8 mouse cellular contexts compared by ENCODE assay signal in the genomic region with DNA sequence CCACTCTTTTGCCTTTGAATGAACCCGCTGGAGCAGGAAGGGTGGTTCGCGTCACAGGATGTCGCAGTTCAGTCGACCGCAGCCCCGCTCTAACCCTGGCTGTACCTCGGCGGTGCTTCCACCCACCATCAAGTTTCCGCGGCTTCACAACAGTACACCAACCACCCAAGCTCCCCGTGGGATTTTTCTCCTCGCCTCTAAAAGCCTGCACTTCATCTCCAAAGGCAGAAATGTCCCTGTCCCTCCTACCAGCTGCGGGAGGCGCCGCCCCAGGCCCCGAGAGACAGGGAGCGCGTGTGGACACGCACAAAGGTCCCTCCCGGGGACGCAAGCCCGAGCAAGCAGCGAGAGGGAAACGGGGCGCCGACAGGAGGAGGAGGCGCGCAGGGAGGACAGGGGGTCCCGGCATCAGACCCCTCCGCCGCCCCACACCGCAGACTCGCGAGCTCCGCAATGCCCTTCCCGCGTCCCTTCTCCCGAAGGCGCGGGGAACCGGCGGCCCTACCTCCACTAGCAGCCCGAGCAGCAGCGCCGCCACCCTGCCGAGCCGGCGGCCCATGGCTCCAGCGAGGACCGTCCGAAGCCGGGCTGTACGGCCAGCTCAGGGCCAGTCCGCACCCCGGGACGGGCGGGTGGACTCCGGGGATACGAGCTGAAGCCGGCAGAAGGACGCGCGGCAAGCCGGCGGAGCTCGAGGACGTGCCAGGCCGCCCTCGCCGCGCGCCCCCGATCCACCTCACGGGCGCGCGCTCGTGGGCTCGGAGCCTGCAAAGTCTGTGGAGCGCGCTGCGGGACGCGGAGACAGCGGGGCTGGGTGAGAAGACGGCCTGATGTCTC. TPM values are rescaled to one million over a fixed set of nuclear protein-coding genes. Genes with fewer than 3 reads are reported as not detected.
DNase-seq lines count a peak whose midpoint lies in the region; ATAC-seq and TF ChIP-seq lines count a peak whose summit lies in the region.

A gene (minus strand): TSS at position 738 of the 837 bp plus-strand sequence.

- peak within 1 kb of the TSS; percentile 84 for H3K4me2 ChIP-seq in heart, embryonic 13.5 days
- peak within 1 kb of the TSS; percentile 73 for H3K4me2 ChIP-seq in liver, embryonic 12.5 days

- under 1% methylated on average over 84 of the region's 87 CpGs for WGBS in heart, embryonic 13.5 days
- WGBS in liver, embryonic 12.5 days (ENCODE audit: insufficient replicate concordance), result under 1% methylated on average over 86 of the region's 87 CpGs

- H3K9me3 ChIP-seq in heart, embryonic 13.5 days, result no peaks in the 10 kb centered on the region
- no peaks in the 10 kb centered on the region for H3K9me3 ChIP-seq in liver, embryonic 12.5 days (replicated peaks)

- H3K79me2 ChIP-seq in C2C12 (ENCODE audit: control insufficient read depth, insufficient read depth), result peaks cover 23% of the 10 kb centered on the region

- H3K36me3 ChIP-seq in C2C12 (ENCODE audit: control insufficient read depth, insufficient read depth), result no peaks in the 10 kb centered on the region
- H3K36me3 ChIP-seq in heart, embryonic 13.5 days, result no peaks in the 10 kb centered on the region
- H3K36me3 ChIP-seq in liver, embryonic 12.5 days, result no peaks in the 10 kb centered on the region
- no peaks in the 10 kb centered on the region for H3K36me3 ChIP-seq in splenic B cell, adult 2 months (ENCODE audit: control insufficient read depth, insufficient read depth, low read length, poor library complexity, severe bottlenecking)

- H3K79me3 ChIP-seq in C2C12 (ENCODE audit: low read depth), result peaks cover 17% of the 10 kb centered on the region

- H3K27me3 ChIP-seq in C2C12 (ENCODE audit: control insufficient read depth, insufficient read depth, insufficient read length), result no peaks in the 10 kb centered on the region
- no peaks in the 10 kb centered on the region for H3K27me3 ChIP-seq in heart, embryonic 13.5 days (replicated peaks)
- no peaks in the 10 kb centered on the region for H3K27me3 ChIP-seq in liver, embryonic 12.5 days (replicated peaks)
- H3K27me3 ChIP-seq in splenic B cell, adult 2 months (ENCODE audit: control insufficient read depth, insufficient read depth, low read length, poor library complexity, severe bottlenecking), result no peaks in the 10 kb centered on the region; the same call in 1 of the 2 replicates

- H3K27ac ChIP-seq in brown adipose tissue, adult 24 weeks (replicated peaks; ENCODE audit: low read depth, low read length), result peak within 1 kb of the TSS; percentile 57
- peak within 1 kb of the TSS; percentile 91 for H3K27ac ChIP-seq in heart, embryonic 13.5 days (replicated peaks)
- H3K27ac ChIP-seq in liver, embryonic 12.5 days, result peak within 1 kb of the TSS; percentile 92

- peak; percentile 81 for ATAC-seq in erythroid progenitor cell, adult 5-6 weeks (replicated peaks; ENCODE audit: low FRiP score, poor library complexity, severe bottlenecking)
- ATAC-seq in heart, embryonic 13.5 days (ENCODE audit: extremely low read depth, insufficient number of reproducible peaks, low FRiP score, low TSS enrichment), result peak; percentile 75
- peak; percentile 87 for ATAC-seq in liver, embryonic 12.5 days

- H3K9ac ChIP-seq in heart, embryonic 13.5 days, result peak within 1 kb of the TSS; percentile 97
- peak within 1 kb of the TSS; percentile 98 for H3K9ac ChIP-seq in liver, embryonic 12.5 days

- H3K4me3 ChIP-seq in C2C12 (ENCODE audit: insufficient read depth, poor library complexity, severe bottlenecking), result peak within 1 kb of the TSS; percentile 69
- H3K4me3 ChIP-seq in brown adipose tissue, adult 24 weeks (ENCODE audit: insufficient read depth, low read depth, low read length), result peak within 1 kb of the TSS; percentile 90
- H3K4me3 ChIP-seq in heart, embryonic 13.5 days, result peak within 1 kb of the TSS; percentile 91
- H3K4me3 ChIP-seq in liver, embryonic 12.5 days, result peak within 1 kb of the TSS; percentile 89

- TF ChIP-seq CTCF in C2C12 (IDR thresholded peaks at IDR 0.05; ENCODE audit: control insufficient read depth, insufficient read depth, insufficient read length), result no peak

- no peaks in the 10 kb centered on the region for H3K4me1 ChIP-seq in brown adipose tissue, adult 24 weeks (ENCODE audit: control insufficient read depth, insufficient read depth, insufficient read length, low read length)
- peaks cover 22% of the 10 kb centered on the region for H3K4me1 ChIP-seq in heart, embryonic 13.5 days
- peaks cover 25% of the 10 kb centered on the region for H3K4me1 ChIP-seq in liver, embryonic 12.5 days

- H3ac ChIP-seq in C2C12 (ENCODE audit: control insufficient read depth, insufficient read length, low read depth), result peak within 1 kb of the TSS; percentile 81

- peak; percentile 83 for DNase-seq in kidney, postnatal 10 days
- peak; percentile 87 for DNase-seq in naive thymus-derived CD4-positive, alpha-beta T cell, adult 2 months (ENCODE audit: low read depth)
- peak; percentile 72 for DNase-seq in splenic B cell, adult 2 months (ENCODE audit: low read depth, low spot score)

TF ChIP-seq in C2C12, 6 proteins besides CTCF, POLR2A, EP300 and RAD21:
- TF ChIP-seq CEBPB (IDR thresholded peaks at IDR 0.05; ENCODE audit: low read depth), result no peak
- no peak for TF ChIP-seq FOSL1 (IDR thresholded peaks at IDR 0.05; ENCODE audit: insufficient read depth, low read length, poor library complexity, severe bottlenecking)
- TF ChIP-seq MAX (IDR thresholded peaks at IDR 0.05), result no peak
- TF ChIP-seq MYOD1 (IDR thresholded peaks at IDR 0.05; ENCODE audit: control insufficient read depth, insufficient read length, low read depth), result no peak
- no peak for TF ChIP-seq USF1 (IDR thresholded peaks at IDR 0.05; ENCODE audit: low read depth)
- no peak for TF ChIP-seq MYOG (IDR thresholded peaks at IDR 0.05; ENCODE audit: control insufficient read depth, extremely low read depth, insufficient read length)

RNA-seq across cellular contexts. Expression of the gene that starts here (rescaled TPM):
- polyA plus RNA-seq in C2C12 (2012; fragmentation: generic; extraction: Trizol), result 15.2 TPM
- polyA plus RNA-seq in brown adipose tissue, adult 24 weeks (2012; ENCODE audit: insufficient read depth, insufficient read length, missing spikeins), result 3.6 and 5.4 TPM in 2 replicates
- total RNA-seq in erythroid progenitor cell, adult 5-6 weeks (2015; ENCODE audit: low replicate concordance), result 256 and 266 TPM in 2 replicates
- total RNA-seq in erythroid progenitor cell, adult 5-6 weeks (2017; ENCODE audit: low replicate concordance), result 264 and 267 TPM in 2 replicates
- polyA plus RNA-seq in heart, embryonic 13.5 days (2015; fragmentation: Nextera tagmentation; extraction: Ambion mirVana), result 30.3 and 31.7 TPM in 2 replicates
- polyA plus RNA-seq in liver, embryonic 12.5 days (2016; fragmentation: Nextera tagmentation; extraction: Ambion mirVana), result 41.1 and 44.4 TPM in 2 replicates

Comparison
In these comparisons a context has a peak if more than half of its experiments do, and no peak if none do; other contexts are left out.
1. Peak in every context shown above with its lines: DNase-seq, ATAC-seq, H3K4me3 ChIP-seq and H3K27ac ChIP-seq.